Mouse (Mus musculus) lung, postnatal 10 days (tissue): ENCODE data around the gene Itgal.
"Not testable (repeated sequence)": the region's sequence is repeated elsewhere in the genome, so short reads cannot be mapped to it uniquely, and the experiment has no call there.

ENCODE experiments used
- DNase-seq: peaks from one replicate; pipeline ENCODE4 v3.0.0; 2021

The Itgal gene

DNA sequence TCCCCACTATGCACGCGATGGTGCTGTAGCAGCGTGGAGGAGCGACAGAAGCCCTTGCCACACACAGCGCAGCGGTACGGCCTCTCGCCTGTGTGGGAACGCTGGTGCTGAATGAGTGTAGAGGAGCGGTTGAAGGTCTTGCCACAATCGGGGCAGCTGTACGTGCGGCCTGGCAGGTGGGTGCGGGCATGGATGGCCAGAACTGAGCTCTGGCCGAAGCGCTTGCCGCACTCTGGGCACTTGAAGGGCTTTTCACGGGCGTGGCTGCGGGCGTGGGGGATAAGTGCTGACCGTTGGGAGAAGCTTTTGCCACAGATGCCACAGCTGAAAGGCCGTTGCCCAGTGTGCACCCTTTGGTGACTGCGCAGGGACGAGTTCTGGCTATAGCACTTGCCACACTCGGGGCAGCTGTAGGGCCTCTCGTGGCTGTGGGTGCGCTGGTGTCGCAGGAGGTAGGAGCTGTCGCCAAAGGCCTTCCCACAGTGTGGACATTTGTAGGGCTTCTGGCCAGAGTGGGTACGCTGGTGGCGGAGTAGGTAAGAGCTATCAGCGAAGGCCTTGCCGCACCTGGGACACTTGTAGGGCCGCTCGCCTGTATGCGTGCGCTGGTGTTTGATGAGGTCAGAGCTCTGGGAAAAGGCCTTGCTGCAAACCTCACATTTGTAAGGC, 47.4 kb downstream of the Itgal start:
- peak; percentile 19 for DNase-seq

- DNase-seq = no peak
Observed at GRCm38 (mm10) chr7:127344371-127344770, 48.3 kb downstream of the Itgal start.

GRCm38 (mm10) chr7:127345092-127345491, 49.0 kb downstream of the Itgal start:
- peak; percentile 55 for DNase-seq

- peak; percentile 95 for DNase-seq
Observed at GRCm38 (mm10) chr7:127345512-127346325, 49.7 kb downstream of the Itgal start, which contains the start of gene Zfp768. TSS of gene Zfp768 (minus strand) at chr7:127345589.

GRCm38 (mm10) chr7:127346676-127347075, 50.6 kb downstream of the Itgal start:
- DNase-seq = peak; percentile 83

DNA sequence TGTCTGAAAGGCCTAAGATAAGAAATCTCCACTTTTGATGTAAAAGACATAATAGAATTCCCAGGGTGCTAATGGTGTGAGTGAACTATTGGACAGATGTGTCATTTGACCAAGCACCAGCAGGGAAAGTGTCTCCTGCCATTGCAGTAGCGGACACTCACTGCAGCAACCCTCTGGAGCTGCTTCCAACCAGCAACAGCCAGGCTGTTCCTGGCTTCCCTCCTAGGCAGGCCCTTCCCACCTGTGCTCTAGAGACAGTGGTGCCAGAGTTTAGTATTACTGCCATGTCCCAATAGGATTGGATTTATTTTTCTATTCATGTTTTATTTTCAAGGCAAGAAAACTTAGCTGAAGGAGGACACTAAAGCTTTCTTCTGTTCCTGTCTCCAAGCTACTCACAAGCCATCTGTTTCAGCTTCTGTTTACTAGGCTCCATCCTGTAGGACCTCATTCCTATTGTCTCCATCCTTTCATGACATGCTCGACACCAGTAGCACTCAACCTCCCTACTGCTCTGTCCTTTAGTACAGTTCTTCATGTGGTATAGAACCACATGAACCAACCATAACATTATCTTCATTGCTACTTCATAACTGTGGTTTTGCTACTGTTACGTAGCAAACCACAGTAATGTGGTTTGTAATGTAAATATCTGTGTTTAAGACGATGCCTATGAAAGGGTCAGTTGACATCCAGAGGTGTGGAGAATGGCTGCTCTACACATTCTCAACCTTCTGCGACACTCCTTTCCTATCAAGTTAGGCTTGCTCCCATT, 55.4 kb downstream of the Itgal start:
- DNase-seq = no peak

DNA sequence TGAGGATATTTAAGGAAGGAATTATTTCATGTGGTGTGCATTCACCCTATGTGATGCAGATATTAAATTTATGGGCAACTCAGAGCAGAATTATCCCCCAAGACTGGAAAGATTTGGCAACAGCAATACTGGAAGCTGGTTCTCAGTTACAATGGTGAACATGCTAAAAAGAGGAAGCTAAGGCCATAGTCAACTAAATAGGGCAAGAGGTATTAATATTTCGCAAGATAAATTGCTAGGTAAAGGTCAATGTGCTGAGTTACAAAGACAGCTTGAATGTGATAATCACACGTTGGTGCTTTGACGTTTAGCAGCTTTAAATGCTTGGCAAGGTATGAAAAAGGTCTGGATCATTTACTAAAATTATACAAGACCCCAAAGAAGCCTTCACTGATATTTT, 59.7 kb downstream of the Itgal start:
- no peak for DNase-seq

- DNase-seq = no peak
Observed at GRCm38 (mm10) chr7:127357871-127358270, 61.8 kb downstream of the Itgal start.

DNA sequence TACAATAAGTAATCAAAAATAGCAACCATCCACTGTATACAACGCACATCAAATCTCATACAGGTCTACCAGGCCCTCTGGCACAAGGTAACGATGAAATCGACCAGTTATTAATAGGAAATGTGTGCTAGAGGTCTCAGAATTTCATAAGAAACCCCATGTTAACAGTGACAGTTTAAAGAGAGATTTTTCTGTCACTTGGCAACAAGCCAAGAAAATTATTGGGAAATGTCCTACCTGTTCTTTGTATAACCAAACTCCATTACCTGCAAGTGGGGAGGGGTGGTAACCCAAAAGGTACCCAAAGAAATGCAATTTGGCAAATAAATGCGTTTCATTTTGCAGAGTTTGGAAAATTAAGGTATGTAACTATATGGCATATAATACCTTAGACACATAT, 62.4 kb downstream of the Itgal start:
- no peak for DNase-seq

- no peak for DNase-seq
Observed at GRCm38 (mm10) chr7:127360265-127360664, 64.2 kb downstream of the Itgal start.

DNA sequence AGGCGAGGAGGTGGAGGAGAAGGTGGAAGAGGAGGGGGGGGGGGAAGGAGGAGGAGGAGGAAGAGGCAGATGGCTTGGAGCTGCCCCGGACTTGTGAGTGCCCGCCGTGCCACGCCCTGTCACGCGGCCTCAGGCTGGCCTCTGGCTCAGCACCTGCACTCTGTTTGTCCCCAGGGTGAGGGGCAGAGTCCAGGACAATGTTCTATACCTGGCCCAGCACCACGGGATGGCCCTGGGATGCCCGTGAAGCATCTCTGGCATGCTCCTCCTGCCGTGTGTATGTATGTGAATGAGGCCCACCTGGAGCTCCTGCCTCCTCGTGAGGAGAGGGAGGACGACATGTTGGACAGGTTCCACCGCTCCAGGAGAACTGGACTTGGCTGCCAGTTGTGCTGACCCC, 65.4 kb downstream of the Itgal start:
- DNase-seq = no peak

- peak; percentile 53 for DNase-seq
Observed at GRCm38 (mm10) chr7:127362418-127362817, 66.4 kb downstream of the Itgal start.

DNA sequence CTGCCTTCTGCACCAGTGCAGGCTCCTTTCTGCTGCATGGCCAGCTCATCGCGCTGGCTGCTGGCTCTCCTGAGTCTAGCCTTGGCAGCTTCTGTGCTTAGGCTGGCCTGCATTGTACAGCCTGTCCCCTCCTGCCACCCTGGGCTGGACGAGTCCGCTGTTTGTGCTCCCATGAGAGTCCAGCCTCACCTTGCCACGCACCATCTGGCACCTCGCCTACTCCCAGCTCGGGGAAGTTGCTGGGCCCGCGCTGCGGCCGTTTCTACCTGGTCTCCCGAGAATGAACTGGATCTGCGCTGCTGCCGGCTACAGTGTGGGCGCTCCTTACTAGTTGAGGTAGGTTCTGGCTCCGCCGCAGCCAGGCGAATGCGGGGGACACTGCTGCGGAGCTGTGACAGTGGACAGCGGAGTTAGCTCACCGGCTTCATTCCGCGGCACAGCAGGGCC, 67.4 kb downstream of the Itgal start:
- DNase-seq = peak; percentile 33

GRCm38 (mm10) chr7:127364166-127364565, 68.1 kb downstream of the Itgal start:
- DNase-seq = peak; percentile 52

DNA sequence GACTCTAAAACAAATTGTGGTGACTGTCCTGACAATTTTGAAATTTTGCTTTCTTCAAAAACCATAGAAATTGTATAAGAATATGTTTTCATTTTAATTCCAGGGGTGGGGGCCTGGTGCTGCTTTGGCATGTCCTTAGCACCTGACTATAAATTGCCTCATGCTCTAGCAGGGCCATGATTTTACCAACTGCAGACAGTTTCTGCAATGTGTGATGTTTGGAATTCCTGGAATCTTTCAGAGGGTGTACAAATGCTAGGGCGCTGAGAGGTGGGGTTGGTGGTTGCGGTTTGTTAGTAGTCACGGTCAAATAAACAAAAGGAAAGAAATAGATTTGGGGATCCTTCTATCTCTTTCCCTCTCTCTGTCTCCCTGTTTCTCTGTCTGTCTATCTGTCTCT, 70.2 kb downstream of the Itgal start:
- no peak for DNase-seq

- no peak for DNase-seq
Observed at GRCm38 (mm10) chr7:127371213-127371612, 75.2 kb downstream of the Itgal start.

GRCm38 (mm10) chr7:127371870-127372269, 75.8 kb downstream of the Itgal start:
- not testable (repeated sequence) for DNase-seq

GRCm38 (mm10) chr7:127375271-127376245, 79.5 kb downstream of the Itgal start, which contains the start of gene Zfp747:
TSS of gene Zfp747 (minus strand) at chr7:127376050.
- peak; percentile 98 for DNase-seq

GRCm38 (mm10) chr7:127378310-127378921, 82.4 kb downstream of the Itgal start:
- no peak for DNase-seq
